Mouse (Mus musculus) embryonic facial prominence, embryonic 14.5 days (tissue): ENCODE data around the gene Hip1r. TPM values are rescaled to one million over a fixed set of nuclear protein-coding genes. Genes with fewer than 3 reads are reported as not detected.

Experiments
- ATAC-seq: fragments of 200-750 bp; cut with Nextera tagmentation; 2 replicates; pipeline ENCODE4 v1.8.0; 2017; ENCODE audit warnings: low read depth, moderate number of reproducible peaks, moderate TSS enrichment
- DNase-seq: peaks from one replicate; pipeline ENCODE4 v3.0.0-alpha.2; 2015; ENCODE audit warnings: low spot score
- H3K27ac ChIP-seq: fragments of 300-500 bp; sonication (generic); replicated peaks from 2 replicates; pipeline ENCODE4 v1.5.1; 2014; ENCODE audit warnings: low read depth, mild to moderate bottlenecking, low read length, moderate library complexity
- H3K27me3 ChIP-seq: fragments of 300-500 bp; sonication (generic); replicated peaks from 2 replicates; pipeline ENCODE4 v1.6.1; 2014; ENCODE audit warnings: low read length; ENCODE audit not compliant: control insufficient read depth, insufficient read depth
- H3K36me3 ChIP-seq: fragments of 300-500 bp; sonication (generic); 2 replicates; pipeline ENCODE4 v1.6.1; 2014; ENCODE audit warnings: low read length, mixed read lengths; ENCODE audit not compliant: control insufficient read depth, insufficient read depth
- H3K4me1 ChIP-seq: fragments of 300-500 bp; sonication (generic); 2 replicates; pipeline ENCODE4 v1.6.1; 2014; ENCODE audit warnings: antibody characterized with exemption, low read length; ENCODE audit not compliant: control insufficient read depth, insufficient read depth
- H3K4me2 ChIP-seq: fragments of 300-500 bp; sonication (generic); 2 replicates; pipeline ENCODE4 v1.6.1; 2014; ENCODE audit warnings: low read depth, mild to moderate bottlenecking, low read length, moderate library complexity, mixed read lengths
- H3K4me3 ChIP-seq: fragments of 300-500 bp; sonication (generic); 2 replicates; pipeline ENCODE4 v1.5.1; 2014; ENCODE audit warnings: low read depth, mild to moderate bottlenecking, low read length
- H3K9ac ChIP-seq: fragments of 300-500 bp; sonication (generic); 2 replicates; pipeline ENCODE4 v1.6.1; 2014; ENCODE audit warnings: low read depth, mild to moderate bottlenecking, low read length, moderate library complexity, mixed read lengths
- H3K9me3 ChIP-seq: fragments of 300-500 bp; sonication (generic); 2 replicates; pipeline ENCODE4 v1.6.1; 2016; ENCODE audit warnings: low read length; ENCODE audit not compliant: control insufficient read depth
- WGBS: fragments of 180-500 bp; shearing (Covaris S2); extraction: QIAGEN DNeasy Blood & Tissue Kit; methylation state at CpG from one replicate; pipeline ENCODE4 v1.1.7; 2014; 5-methylcytosine and 5-hydroxymethylcytosine counted together
- polyA plus RNA-seq: library from polyadenylated mRNA; unstranded; fragments of >200 nt; fragmentation: Nextera tagmentation; extraction: Ambion mirVana; gene quantifications from 2 replicates; pipeline ENCODE4 v1.2.1, GENCODE M21; 2014

The Hip1r gene
- polyA plus RNA-seq, 1 experiment from 2014 or later = 7.5 TPM

DNA sequence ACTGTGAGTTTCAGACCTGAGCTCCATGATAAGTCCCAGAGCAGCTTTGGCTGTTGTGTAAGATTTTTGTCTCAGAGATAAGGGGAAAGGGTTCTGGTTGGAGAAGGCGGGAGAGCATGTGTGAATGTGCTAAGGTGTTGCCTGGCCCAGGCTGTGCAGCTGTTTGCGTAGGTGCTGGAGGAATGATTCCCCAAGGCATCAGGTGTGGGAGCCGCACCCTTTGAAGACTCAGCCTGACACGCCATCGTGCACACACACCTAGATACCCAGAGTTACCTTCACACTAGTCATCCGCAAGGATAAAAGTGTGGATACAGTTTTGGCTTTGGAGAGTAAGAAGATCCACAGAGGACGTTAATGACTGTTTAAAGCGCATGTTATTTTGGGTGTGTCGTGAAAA, 62.0 kb downstream of the Hip1r start:
- H3K4me2 ChIP-seq = no peak overlapping the region
- H3K27ac ChIP-seq = no peak overlapping the region
- 81% methylated on average over 9 of the region's 9 CpGs for WGBS
- ATAC-seq = no peak
- no peaks in the 10 kb centered on the region for H3K9me3 ChIP-seq
- peaks cover 5% of the 10 kb centered on the region for H3K4me1 ChIP-seq
- no peak overlapping the region for H3K4me3 ChIP-seq
- H3K9ac ChIP-seq = no peak overlapping the region
- H3K36me3 ChIP-seq = no peaks in the 10 kb centered on the region
- no peaks in the 10 kb centered on the region for H3K27me3 ChIP-seq
- DNase-seq = peak; percentile 39

DNA sequence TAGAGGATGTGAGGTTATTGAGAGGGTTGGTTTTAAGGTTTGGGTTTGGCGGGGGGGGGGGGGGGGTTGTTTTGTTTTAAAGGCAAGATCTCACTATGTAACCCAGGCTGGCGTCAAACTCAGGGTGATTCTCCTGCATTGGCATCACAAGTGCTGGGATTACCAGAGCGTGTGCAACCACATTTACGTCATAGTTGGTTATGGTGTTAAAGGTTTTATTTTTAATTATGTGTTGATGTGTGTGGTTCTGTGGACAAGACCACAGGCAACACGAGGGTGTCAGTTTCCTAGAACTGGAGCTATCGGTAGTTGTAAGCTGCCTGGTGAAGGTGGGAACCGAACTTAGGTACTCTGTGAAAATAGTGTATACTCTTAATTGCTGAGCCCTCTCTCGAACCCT, 62.4 kb downstream of the Hip1r start:
- H3K4me3 ChIP-seq = no peak overlapping the region
- no peak overlapping the region for H3K4me2 ChIP-seq
- H3K27ac ChIP-seq = no peak overlapping the region
- peaks cover 1% of the 10 kb centered on the region; the same call in 1 of the 2 replicates for H3K4me1 ChIP-seq
- no peaks in the 10 kb centered on the region for H3K36me3 ChIP-seq
- no peaks in the 10 kb centered on the region for H3K9me3 ChIP-seq
- H3K27me3 ChIP-seq = no peaks in the 10 kb centered on the region
- DNase-seq (no peak), ATAC-seq (no peak)
- WGBS = 81% methylated on average over 7 of the region's 8 CpGs
- no peak overlapping the region for H3K9ac ChIP-seq

DNA sequence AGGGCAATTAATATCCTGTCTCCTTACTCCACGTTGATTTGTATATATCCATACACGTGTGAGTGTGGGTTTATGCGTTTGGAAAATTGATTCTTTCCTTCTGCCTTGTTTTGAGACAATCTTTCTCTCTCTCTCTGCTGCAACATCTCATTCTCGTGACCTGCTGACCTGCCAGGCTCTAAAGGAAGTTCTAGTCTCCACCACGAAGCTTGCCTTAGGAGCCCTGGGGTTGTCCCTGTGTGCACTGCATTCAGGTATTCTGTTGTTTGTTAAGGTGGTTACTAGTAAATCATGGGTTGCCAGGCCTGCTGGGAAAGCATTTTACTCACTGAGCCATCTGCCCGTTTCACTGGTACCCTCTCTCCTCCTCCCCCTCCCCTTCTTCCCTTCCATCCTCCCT, 62.9 kb downstream of the Hip1r start:
- H3K27ac ChIP-seq = no peak overlapping the region
- no peaks in the 10 kb centered on the region for H3K36me3 ChIP-seq
- H3K27me3 ChIP-seq = no peaks in the 10 kb centered on the region
- H3K4me1 ChIP-seq = no peaks in the 10 kb centered on the region
- ATAC-seq (no peak), DNase-seq (no peak)
- no peak overlapping the region for H3K4me2 ChIP-seq
- H3K9me3 ChIP-seq = no peaks in the 10 kb centered on the region
- H3K4me3 ChIP-seq = no peak overlapping the region
- 23% methylated on average over 6 of the region's 6 CpGs for WGBS
- no peak overlapping the region for H3K9ac ChIP-seq

DNA sequence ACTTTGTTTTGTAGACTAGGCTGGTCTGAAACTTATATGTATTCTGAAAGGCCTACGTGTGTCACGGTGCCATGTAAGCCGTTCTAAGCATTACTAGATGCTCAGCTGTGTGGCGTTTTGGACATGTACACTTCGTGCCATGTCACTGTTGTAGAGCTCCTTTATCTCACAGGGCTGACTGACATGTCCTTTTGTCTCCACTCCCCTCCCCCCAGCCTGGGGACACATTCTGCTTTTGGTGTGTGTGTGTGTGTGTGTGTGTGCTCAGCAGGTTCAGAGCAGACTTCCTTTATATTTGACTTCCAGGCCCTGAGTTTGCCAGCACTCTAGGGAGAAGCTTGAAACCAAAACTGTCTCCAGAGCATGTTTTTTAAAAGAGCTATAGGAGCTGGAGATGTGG, 63.4 kb downstream of the Hip1r start:
- DNase-seq (no peak), ATAC-seq (no peak)
- Histone ChIP-seq H3K27ac (no peak overlapping the region), H3K9ac (no peak overlapping the region), H3K4me2 (no peak overlapping the region), H3K9me3 (no peaks in the 10 kb centered on the region), H3K4me1 (no peaks in the 10 kb centered on the region), H3K36me3 (no peaks in the 10 kb centered on the region), H3K27me3 (no peaks in the 10 kb centered on the region), H3K4me3 (no peak overlapping the region)
- WGBS = 34% methylated on average over 5 of the region's 5 CpGs

DNA sequence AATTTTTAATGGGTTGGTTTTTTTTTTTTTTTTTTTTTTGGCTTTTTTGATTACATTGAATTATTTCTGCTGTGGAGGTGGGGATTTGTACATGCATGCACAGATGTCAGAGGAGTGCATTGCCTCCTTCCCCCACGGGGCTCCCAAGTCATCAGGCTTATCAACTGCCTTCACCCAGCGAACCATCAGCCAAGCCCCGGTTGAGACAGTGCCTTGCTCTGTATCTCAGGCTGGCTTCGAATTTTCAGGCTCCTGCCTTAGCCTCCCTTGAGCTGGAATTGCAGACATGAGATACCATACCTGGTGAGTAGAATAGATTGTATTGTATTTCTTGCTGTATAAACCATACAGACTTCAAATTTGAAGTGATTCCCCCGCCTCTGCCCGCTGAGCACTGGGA, 66.2 kb downstream of the Hip1r start:
- no peaks in the 10 kb centered on the region for H3K36me3 ChIP-seq
- DNase-seq (no peak), ATAC-seq (no peak)
- 78% methylated on average over 6 of the region's 6 CpGs for WGBS
- no peaks in the 10 kb centered on the region for H3K9me3 ChIP-seq
- H3K4me3 ChIP-seq = no peak overlapping the region
- no peak overlapping the region for H3K9ac ChIP-seq
- no peaks in the 10 kb centered on the region for H3K4me1 ChIP-seq
- no peaks in the 10 kb centered on the region for H3K27me3 ChIP-seq
- no peak overlapping the region for H3K27ac ChIP-seq
- no peak overlapping the region for H3K4me2 ChIP-seq

DNA sequence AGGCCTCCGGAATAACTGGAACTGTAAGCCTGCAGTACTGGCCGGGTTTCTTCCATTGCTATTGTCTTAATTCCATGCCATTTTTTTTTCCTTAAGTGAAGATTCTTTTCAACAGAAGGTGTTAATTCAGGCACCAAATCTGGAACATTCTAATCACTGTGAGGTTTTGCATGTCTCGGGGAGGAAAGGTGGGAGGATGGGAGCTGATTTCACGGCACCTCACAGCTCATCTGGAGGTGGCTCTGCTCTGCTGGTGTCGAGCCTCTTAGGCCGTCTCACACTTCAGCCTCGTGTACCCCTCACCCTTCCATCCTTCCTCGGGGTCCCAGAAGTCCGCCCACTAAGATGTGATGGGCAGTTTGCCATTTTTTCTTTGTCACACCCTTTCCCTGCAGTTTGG, 67.7 kb downstream of the Hip1r start:
- ATAC-seq (no peak), DNase-seq (no peak)
- no peak overlapping the region for H3K9ac ChIP-seq
- 66% methylated on average over 9 of the region's 9 CpGs for WGBS
- no peak overlapping the region for H3K27ac ChIP-seq
- H3K4me2 ChIP-seq = no peak overlapping the region
- no peak overlapping the region for H3K4me3 ChIP-seq
- H3K9me3 ChIP-seq = no peaks in the 10 kb centered on the region
- no peaks in the 10 kb centered on the region for H3K36me3 ChIP-seq
- H3K4me1 ChIP-seq = no peaks in the 10 kb centered on the region
- no peaks in the 10 kb centered on the region for H3K27me3 ChIP-seq

DNA sequence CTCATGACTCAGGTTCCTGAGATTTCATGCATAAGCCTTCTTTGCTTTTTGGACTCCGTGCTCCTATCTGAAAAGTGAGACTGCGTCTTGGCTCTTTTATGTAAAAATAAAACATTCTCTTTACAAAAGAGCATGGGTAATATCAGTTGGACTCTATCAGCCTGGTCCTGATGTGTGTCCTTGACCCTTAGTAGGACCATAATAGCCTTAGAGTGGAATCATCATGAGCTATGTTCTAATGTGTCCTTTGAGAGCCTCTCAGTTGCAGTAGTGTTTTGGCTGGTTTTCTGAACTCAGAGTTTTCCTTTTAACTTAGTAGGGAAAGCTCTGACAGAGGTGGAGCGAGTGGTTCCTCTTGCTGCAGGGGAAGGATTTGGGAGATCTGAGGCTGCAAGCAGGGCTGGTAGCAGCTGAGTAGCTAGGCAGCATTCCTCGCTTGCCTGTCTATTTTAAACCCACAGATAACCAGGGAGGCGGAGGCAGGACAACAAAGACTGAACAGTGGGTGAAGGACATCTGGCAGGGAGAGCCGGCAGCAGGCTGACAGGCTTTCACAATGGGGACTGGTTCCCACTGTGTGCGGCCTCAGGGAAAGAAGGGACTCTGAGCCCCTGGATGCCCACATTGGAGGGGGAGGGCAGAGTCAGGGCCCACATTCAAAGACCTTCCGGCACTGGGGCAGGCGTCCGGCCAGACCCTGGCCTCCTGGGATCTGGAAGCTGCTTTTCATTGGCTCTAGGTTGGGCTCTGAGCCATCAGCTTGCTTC, 70.0 kb downstream of the Hip1r start:
- 23% methylated on average over 8 of the region's 10 CpGs for WGBS
- ATAC-seq (peak; percentile 86), DNase-seq (peak; percentile 88)
- Histone ChIP-seq H3K9me3 (no peaks in the 10 kb centered on the region), H3K4me1 (no peaks in the 10 kb centered on the region), H3K4me3 (no peak overlapping the region), H3K27ac (peak overlapping the region; percentile 67; the same call in 1 of the 2 replicates), H3K36me3 (no peaks in the 10 kb centered on the region), H3K9ac (no peak overlapping the region), H3K4me2 (no peak overlapping the region), H3K27me3 (no peaks in the 10 kb centered on the region)

DNA sequence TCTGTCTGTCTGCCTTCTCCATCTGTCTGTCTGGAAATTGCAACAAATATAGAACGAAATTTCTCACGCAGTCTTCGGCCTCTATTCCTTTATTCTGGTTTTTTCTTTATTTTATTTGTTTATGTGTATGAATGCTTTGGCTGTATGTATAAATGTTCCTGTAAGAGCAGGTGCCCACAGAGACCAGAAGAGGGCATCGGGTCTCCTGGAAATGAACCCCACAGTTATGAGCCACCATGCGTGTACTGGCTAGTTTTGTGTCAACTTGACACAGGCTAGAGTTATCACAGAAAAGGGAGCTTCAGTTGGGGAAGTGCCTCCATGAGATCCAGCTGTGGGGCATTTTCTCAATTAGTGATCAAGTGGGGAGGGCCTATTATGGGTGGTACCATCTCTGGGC, 70.6 kb downstream of the Hip1r start:
- 80% methylated on average over 5 of the region's 5 CpGs for WGBS
- no peaks in the 10 kb centered on the region for H3K27me3 ChIP-seq
- H3K4me1 ChIP-seq = no peaks in the 10 kb centered on the region
- H3K4me3 ChIP-seq = no peak overlapping the region
- DNase-seq = no peak
- ATAC-seq = no peak
- no peaks in the 10 kb centered on the region for H3K9me3 ChIP-seq
- no peaks in the 10 kb centered on the region for H3K36me3 ChIP-seq
- no peak overlapping the region for H3K9ac ChIP-seq
- no peak overlapping the region for H3K4me2 ChIP-seq
- H3K27ac ChIP-seq = peak overlapping the region; percentile 67; the same call in 1 of the 2 replicates

DNA sequence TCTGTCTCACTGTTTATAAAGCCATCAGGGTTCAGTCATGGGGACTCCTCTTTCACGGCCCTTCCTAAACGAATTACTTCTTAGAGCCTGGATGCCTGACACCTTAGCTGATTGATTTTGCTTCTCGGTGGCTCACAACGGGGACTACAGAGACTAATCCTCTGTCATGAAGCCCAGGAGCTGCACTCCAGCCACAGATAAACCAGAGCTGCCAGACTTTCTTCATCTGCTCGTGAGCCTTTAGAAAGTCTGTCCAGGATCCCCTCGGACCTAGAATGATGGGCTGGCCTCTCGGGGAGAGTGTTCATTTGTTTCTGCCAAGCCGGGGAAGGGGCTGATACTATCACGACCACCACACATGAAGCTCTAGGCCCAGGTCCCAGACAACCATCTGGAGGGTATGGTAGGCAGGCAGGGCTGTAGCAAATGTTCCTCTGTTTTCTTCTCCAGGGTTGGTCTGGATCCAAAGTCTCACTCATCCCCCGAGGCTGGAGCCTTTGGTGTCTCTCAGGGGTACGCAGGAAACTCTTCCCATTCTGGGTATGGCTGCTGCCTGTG, 72.1 kb downstream of the Hip1r start:
- no peak overlapping the region for H3K4me2 ChIP-seq
- no peak overlapping the region for H3K27ac ChIP-seq
- no peaks in the 10 kb centered on the region for H3K9me3 ChIP-seq
- H3K9ac ChIP-seq = peak overlapping the region; percentile 30; the same call in 1 of the 2 replicates
- peaks cover 7% of the 10 kb centered on the region for H3K4me1 ChIP-seq
- DNase-seq (no peak), ATAC-seq (no peak)
- 43% methylated on average over 11 of the region's 11 CpGs for WGBS
- no peaks in the 10 kb centered on the region for H3K27me3 ChIP-seq
- no peaks in the 10 kb centered on the region for H3K36me3 ChIP-seq
- no peak overlapping the region for H3K4me3 ChIP-seq
